Mouse (Mus musculus): ENCODE data around the gene Mfsd2b.

Mfsd2b gene

GRCm38 (mm10) chr12:4872983-4873477, 1.1 kb downstream of the Mfsd2b start:
- no peak for DNase-seq

- no peak for DNase-seq
Measured at GRCm38 (mm10) chr12:4872273-4872672, 1.9 kb downstream of the Mfsd2b start.

- DNase-seq = no peak
Measured at GRCm38 (mm10) chr12:4871260-4871659, 2.9 kb downstream of the Mfsd2b start.

- no peak for DNase-seq
Measured at GRCm38 (mm10) chr12:4868924-4869323, 5.2 kb downstream of the Mfsd2b start.

GRCm38 (mm10) chr12:4864338-4864690, 9.8 kb downstream of the Mfsd2b start:
- no peak for DNase-seq

- DNase-seq = peak; percentile 85
Measured at GRCm38 (mm10) chr12:4863654-4864337, 10.4 kb downstream of the Mfsd2b start.

- no peak for DNase-seq
Measured at GRCm38 (mm10) chr12:4862672-4863071, 11.5 kb downstream of the Mfsd2b start.

- DNase-seq = no peak
Measured at GRCm38 (mm10) chr12:4859241-4859914, 14.8 kb downstream of the Mfsd2b start.

GRCm38 (mm10) chr12:4856834-4857233, 17.3 kb downstream of the Mfsd2b start:
- no peak for DNase-seq

- DNase-seq = peak; percentile 35
Measured at GRCm38 (mm10) chr12:4856160-4856559, 18.0 kb downstream of the Mfsd2b start.

GRCm38 (mm10) chr12:4843741-4844140, 30.4 kb downstream of the Mfsd2b start:
- DNase-seq = peak; percentile 44

- DNase-seq = peak; percentile 94
Measured at GRCm38 (mm10) chr12:4842890-4843597, 31.1 kb downstream of the Mfsd2b start, which contains the start of gene Wdcp. Wdcp (plus strand) TSS chr12:4843303.

GRCm38 (mm10) chr12:4842456-4842855, 31.7 kb downstream of the Mfsd2b start:
- no peak for DNase-seq

- DNase-seq = peak; percentile 35
Measured at GRCm38 (mm10) chr12:4841392-4841887, 32.7 kb downstream of the Mfsd2b start, which contains the start of gene Fkbp1b. Fkbp1b (minus strand) TSS chr12:4841591.

GRCm38 (mm10) chr12:4840741-4841140, 33.4 kb downstream of the Mfsd2b start:
- DNase-seq = no peak

GRCm38 (mm10) chr12:4840010-4840409, 34.1 kb downstream of the Mfsd2b start:
- DNase-seq = no peak

GRCm38 (mm10) chr12:4836959-4837358, 37.2 kb downstream of the Mfsd2b start:
- DNase-seq = no peak

- DNase-seq = no peak
Measured at GRCm38 (mm10) chr12:4827256-4827655, 46.9 kb downstream of the Mfsd2b start.

GRCm38 (mm10) chr12:4817361-4818101, 56.6 kb downstream of the Mfsd2b start, which contains the start of gene Sf3b6:
Sf3b6 (plus strand) TSS chr12:4817544.
- peak; percentile 99 for DNase-seq

- no peak for DNase-seq
Measured at GRCm38 (mm10) chr12:4816680-4817360, 57.3 kb downstream of the Mfsd2b start.

- no peak for DNase-seq
Measured at GRCm38 (mm10) chr12:4813636-4814035, 60.5 kb downstream of the Mfsd2b start.
